Mouse (Mus musculus): ENCODE data around the gene Man2a1. TPM values are rescaled to one million over a fixed set of nuclear protein-coding genes. Genes with fewer than 3 reads are reported as not detected.

Gene Man2a1
- polyA plus RNA-seq, 1 experiment from 2014 or later: 6.1 TPM

DNA sequence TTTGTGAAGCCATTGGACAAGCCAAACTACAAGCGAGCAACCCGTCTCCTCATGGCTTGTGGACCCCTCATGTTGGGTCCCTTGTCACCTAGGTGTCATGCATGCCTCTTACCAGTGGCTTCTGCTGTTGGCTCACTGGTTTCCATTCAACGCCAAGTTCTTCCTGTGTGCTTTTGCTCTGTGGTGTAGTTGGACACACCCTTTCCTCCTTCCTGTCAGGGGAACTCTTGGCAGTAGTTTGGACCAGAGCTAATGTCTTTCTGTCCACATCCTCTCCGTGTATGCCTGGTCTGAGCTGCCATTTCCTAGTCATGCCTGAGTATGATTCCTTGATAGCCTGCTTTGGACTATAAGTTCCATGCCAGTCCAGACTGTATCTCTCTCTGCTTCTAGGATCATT lies 135.0 kb downstream of the Man2a1 start:
- no peak for ATAC-seq (replicated peaks)
- no peaks in the 10 kb centered on the region for H3K4me1 ChIP-seq
- no peak overlapping the region for H3K4me3 ChIP-seq
- no peak overlapping the region for H3K9ac ChIP-seq
- H3K9me3 ChIP-seq: no peaks in the 10 kb centered on the region
- H3K36me3 ChIP-seq (replicated peaks): 0 out of 2 replicates have a peak, but pooled peaks cover 4% of the 10 kb centered on the region
- no peak overlapping the region for H3K4me2 ChIP-seq
- H3K27ac ChIP-seq: no peak overlapping the region
- H3K27me3 ChIP-seq (replicated peaks): no peaks in the 10 kb centered on the region
- WGBS: 93% methylated on average over 4 of the region's 4 CpGs

GRCm38 (mm10) chr17:64737918-64738317 lies 137.4 kb downstream of the Man2a1 start:
- WGBS: 85% methylated on average over 1 of the region's 1 CpGs
- Histone ChIP-seq H3K4me2 (no peak overlapping the region), H3K4me3 (no peak overlapping the region), H3K27ac (no peak overlapping the region), H3K9ac (no peak overlapping the region), H3K4me1 (no peaks in the 10 kb centered on the region), H3K27me3 (replicated peaks) (no peaks in the 10 kb centered on the region), H3K9me3 (no peaks in the 10 kb centered on the region), H3K36me3 (replicated peaks) (0 out of 2 replicates have a peak, but pooled peaks cover 9% of the 10 kb centered on the region)
- no peak for ATAC-seq (replicated peaks)

GRCm38 (mm10) chr17:64739129-64739528 lies 138.6 kb downstream of the Man2a1 start:
- 0 out of 2 replicates have a peak, but pooled peaks cover 9% of the 10 kb centered on the region for H3K36me3 ChIP-seq (replicated peaks)
- no peaks in the 10 kb centered on the region for H3K9me3 ChIP-seq
- H3K4me3 ChIP-seq: no peak overlapping the region
- H3K4me1 ChIP-seq: no peaks in the 10 kb centered on the region
- WGBS: 78% methylated on average over 6 of the region's 6 CpGs
- H3K9ac ChIP-seq: no peak overlapping the region
- no peaks in the 10 kb centered on the region for H3K27me3 ChIP-seq (replicated peaks)
- ATAC-seq (replicated peaks): no peak
- no peak overlapping the region for H3K4me2 ChIP-seq
- no peak overlapping the region for H3K27ac ChIP-seq

DNA sequence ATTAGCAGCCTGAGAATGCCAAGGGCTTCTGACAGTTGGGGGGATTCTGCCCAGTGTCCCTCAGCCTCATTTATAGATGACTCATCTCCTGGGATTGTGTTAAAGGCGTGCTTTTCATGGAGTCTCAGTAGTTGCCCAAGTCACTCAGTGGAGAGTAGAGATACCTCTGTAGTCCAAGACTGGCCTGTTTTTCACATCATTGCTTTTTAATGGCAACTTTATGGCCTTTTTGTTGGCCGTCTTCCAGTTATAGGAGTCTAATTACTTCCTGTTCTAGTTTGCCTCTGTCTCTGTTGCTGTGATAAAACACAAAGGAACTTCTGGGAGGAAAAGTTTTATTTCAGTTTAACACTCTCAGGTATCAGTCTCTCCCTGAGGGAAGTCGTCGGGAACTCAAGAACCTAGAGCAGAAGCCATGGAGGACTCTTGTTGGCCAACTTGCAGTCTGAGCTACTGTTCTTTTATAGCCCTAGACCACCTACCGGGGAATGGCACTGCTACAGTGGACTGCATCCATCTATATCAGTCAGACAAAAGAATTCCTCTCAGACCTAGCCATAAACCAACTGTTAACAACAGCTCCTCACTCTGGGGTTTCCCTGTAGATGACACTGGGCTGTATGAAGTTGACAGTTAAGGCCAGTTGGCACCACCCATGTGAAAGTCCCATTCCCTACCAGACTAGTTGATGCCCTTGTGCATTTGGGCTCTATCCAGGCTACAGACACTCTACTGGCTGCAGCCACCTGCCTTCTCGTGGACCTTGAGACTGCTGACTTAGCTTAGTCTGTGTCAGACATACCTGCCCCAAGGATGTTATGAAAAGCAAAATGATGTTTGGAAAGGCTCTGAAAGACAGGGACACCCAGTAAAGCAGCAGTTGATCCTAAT lies 142.4 kb downstream of the Man2a1 start:
- no peak for ATAC-seq (replicated peaks)
- WGBS: 94% methylated on average over 6 of the region's 6 CpGs
- Histone ChIP-seq H3K4me3 (no peak overlapping the region), H3K27me3 (replicated peaks) (no peaks in the 10 kb centered on the region), H3K9ac (no peak overlapping the region), H3K36me3 (replicated peaks) (0 out of 2 replicates have a peak, but pooled peaks cover 7% of the 10 kb centered on the region), H3K27ac (no peak overlapping the region), H3K9me3 (no peaks in the 10 kb centered on the region), H3K4me2 (no peak overlapping the region), H3K4me1 (no peaks in the 10 kb centered on the region)

DNA sequence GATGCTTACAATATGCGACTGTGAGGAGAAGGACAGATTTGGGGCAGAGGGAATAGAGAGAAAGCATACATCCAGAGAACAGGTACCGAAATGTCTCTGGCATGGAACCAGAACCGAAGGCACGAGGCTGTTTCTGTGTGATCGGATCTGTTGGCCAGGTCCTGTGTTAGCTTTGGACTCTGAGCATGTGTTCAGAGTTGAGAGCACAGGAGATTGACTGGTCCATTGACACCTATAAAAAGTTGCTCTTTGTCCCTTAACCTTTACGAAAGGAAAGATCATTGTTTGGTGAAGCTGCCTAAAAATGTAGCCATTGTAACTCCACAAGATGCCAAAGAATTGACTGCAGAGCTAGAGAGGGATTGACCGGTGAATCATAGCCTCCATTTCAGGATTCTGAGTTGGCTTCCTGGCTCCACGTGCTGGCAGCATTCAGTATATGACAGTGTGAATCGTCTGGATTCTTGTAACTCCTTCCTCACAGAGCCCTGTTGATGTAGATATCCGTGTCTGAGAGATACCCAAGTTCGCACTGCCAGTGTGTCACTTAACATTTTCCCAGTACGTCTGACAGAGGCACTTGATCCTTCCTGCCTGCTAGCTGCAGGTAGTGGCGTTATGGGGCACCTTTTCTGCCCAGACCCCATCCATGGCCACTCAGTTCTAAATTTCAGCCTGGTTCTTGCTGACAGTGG lies 143.2 kb downstream of the Man2a1 start:
- no peak overlapping the region for H3K4me3 ChIP-seq
- no peak overlapping the region for H3K9ac ChIP-seq
- ATAC-seq (replicated peaks): no peak
- H3K9me3 ChIP-seq: no peaks in the 10 kb centered on the region
- 0 out of 2 replicates have a peak, but pooled peaks cover 5% of the 10 kb centered on the region for H3K36me3 ChIP-seq (replicated peaks)
- no peak overlapping the region for H3K27ac ChIP-seq
- WGBS: 94% methylated on average over 13 of the region's 13 CpGs
- no peaks in the 10 kb centered on the region for H3K4me1 ChIP-seq
- no peak overlapping the region for H3K4me2 ChIP-seq
- H3K27me3 ChIP-seq (replicated peaks): no peaks in the 10 kb centered on the region

- WGBS: 89% methylated on average over 8 of the region's 8 CpGs
- no peaks in the 10 kb centered on the region for H3K27me3 ChIP-seq (replicated peaks)
- H3K36me3 ChIP-seq (replicated peaks): no peaks in the 10 kb centered on the region; the same call in 1 of the 2 replicates
- no peak overlapping the region for H3K9ac ChIP-seq
- H3K4me2 ChIP-seq: no peak overlapping the region
- no peaks in the 10 kb centered on the region for H3K4me1 ChIP-seq
- no peak overlapping the region for H3K27ac ChIP-seq
- no peak for ATAC-seq (replicated peaks)
- H3K9me3 ChIP-seq: no peaks in the 10 kb centered on the region
- H3K4me3 ChIP-seq: no peak overlapping the region
Measured at GRCm38 (mm10) chr17:64746637-64747225, 146.2 kb downstream of the Man2a1 start.

DNA sequence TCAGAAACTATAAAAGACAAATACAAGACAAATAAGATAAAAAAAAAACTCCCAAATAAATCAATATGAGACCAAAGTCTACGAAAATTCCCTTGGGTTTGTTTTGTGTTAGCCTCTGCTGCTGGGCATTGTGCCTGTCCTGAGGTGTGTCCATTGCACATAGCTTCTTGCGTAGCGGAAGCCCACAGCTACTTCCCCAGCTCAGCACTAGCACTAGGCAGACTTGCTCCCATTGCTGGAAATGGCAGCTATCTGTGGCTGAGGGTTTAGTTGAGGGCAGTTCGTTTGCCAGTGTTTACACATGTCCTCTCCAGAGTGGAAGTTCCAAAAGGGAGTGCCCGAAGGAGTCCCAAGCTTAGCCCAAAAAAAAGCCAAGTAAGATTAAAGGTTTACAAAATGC lies 146.9 kb downstream of the Man2a1 start:
- no peaks in the 10 kb centered on the region for H3K9me3 ChIP-seq
- no peaks in the 10 kb centered on the region for H3K27me3 ChIP-seq (replicated peaks)
- no peaks in the 10 kb centered on the region for H3K4me1 ChIP-seq
- ATAC-seq (replicated peaks): no peak
- 93% methylated on average over 5 of the region's 5 CpGs for WGBS
- no peak overlapping the region for H3K4me3 ChIP-seq
- H3K36me3 ChIP-seq (replicated peaks): peaks cover 2% of the 10 kb centered on the region; the same call in 1 of the 2 replicates
- H3K27ac ChIP-seq: no peak overlapping the region
- H3K9ac ChIP-seq: no peak overlapping the region
- no peak overlapping the region for H3K4me2 ChIP-seq

GRCm38 (mm10) chr17:64748131-64748530 lies 147.6 kb downstream of the Man2a1 start:
- H3K27me3 ChIP-seq (replicated peaks): no peaks in the 10 kb centered on the region
- H3K4me3 ChIP-seq: no peak overlapping the region
- no peaks in the 10 kb centered on the region for H3K4me1 ChIP-seq
- peaks cover 2% of the 10 kb centered on the region; the same call in 1 of the 2 replicates for H3K36me3 ChIP-seq (replicated peaks)
- H3K9me3 ChIP-seq: no peaks in the 10 kb centered on the region
- no peak overlapping the region for H3K27ac ChIP-seq
- WGBS: 74% methylated on average over 2 of the region's 2 CpGs
- H3K4me2 ChIP-seq: no peak overlapping the region
- H3K9ac ChIP-seq: no peak overlapping the region
- no peak for ATAC-seq (replicated peaks)

- Histone ChIP-seq H3K27me3 (replicated peaks) (no peaks in the 10 kb centered on the region), H3K4me3 (no peak overlapping the region), H3K4me1 (no peaks in the 10 kb centered on the region), H3K4me2 (no peak overlapping the region), H3K27ac (no peak overlapping the region), H3K9me3 (no peaks in the 10 kb centered on the region), H3K9ac (no peak overlapping the region), H3K36me3 (replicated peaks) (peaks cover 2% of the 10 kb centered on the region; the same call in 1 of the 2 replicates)
- ATAC-seq (replicated peaks): no peak
- WGBS: 74% methylated on average over 1 of the region's 1 CpGs
Measured at GRCm38 (mm10) chr17:64749146-64749545, 148.6 kb downstream of the Man2a1 start.

- Histone ChIP-seq H3K4me1 (no peaks in the 10 kb centered on the region), H3K36me3 (replicated peaks) (peaks cover 2% of the 10 kb centered on the region; the same call in 1 of the 2 replicates), H3K27ac (no peak overlapping the region), H3K4me3 (no peak overlapping the region), H3K9me3 (no peaks in the 10 kb centered on the region), H3K4me2 (no peak overlapping the region), H3K27me3 (replicated peaks) (no peaks in the 10 kb centered on the region), H3K9ac (no peak overlapping the region)
- ATAC-seq (replicated peaks): no peak
- WGBS: 94% methylated on average over 5 of the region's 5 CpGs
Measured at GRCm38 (mm10) chr17:64751249-64751648, 150.7 kb downstream of the Man2a1 start.

GRCm38 (mm10) chr17:64752126-64753019 lies 151.8 kb downstream of the Man2a1 start:
- Histone ChIP-seq H3K4me3 (no peak overlapping the region), H3K4me1 (no peaks in the 10 kb centered on the region), H3K9me3 (no peaks in the 10 kb centered on the region), H3K9ac (no peak overlapping the region), H3K36me3 (replicated peaks) (peaks cover 2% of the 10 kb centered on the region; the same call in 1 of the 2 replicates), H3K27ac (no peak overlapping the region), H3K4me2 (no peak overlapping the region), H3K27me3 (replicated peaks) (no peaks in the 10 kb centered on the region)
- ATAC-seq (replicated peaks): no peak
- WGBS: 92% methylated on average over 13 of the region's 13 CpGs
